ENCODE assay signal across 27 mouse cellular contexts in the genomic region with DNA sequence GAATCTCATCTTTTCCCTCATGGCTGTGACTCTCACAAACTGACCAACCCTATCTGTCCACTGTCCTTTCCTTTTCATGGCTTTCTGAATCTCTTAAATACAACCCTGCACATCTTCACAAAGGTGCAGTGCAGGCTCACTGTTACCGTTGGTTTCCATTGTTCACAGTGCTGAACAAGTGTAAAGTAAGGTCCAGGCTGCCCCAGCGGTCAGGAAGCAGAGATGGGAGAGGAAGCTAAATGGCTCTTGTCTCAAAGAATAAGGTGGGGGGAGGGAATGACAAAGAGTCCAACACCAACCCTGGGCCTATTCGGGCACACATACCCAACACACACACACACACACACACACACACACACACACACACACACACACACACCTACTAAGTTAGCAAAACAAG.
"Had no signal": no experiment of that assay in that cellular context is flagged by ENCODE, and none has a peak within 500 bp of the region (broad histone marks: within the 10 kb centered on the region; RNA-seq: fewer than 3 reads in every experiment).

No protein-coding gene starts in this region.

- H3K4me3 ChIP-seq: limb, embryonic 10.5 days; limb, embryonic 12.5 days; limb, embryonic 13.5 days; limb, embryonic 15.5 days; liver, embryonic 12.5 days; liver, embryonic 13.5 days; liver, embryonic 15.5 days; lung, embryonic 15.5 days; megakaryocyte, embryonic 14.5 days; midbrain, embryonic 12.5 days; midbrain, embryonic 13.5 days; midbrain, embryonic 15.5 days; myocyte; neural tube, embryonic 12.5 days had no signal

- DNase-seq: left cerebral cortex, postnatal 4 days; liver; liver, embryonic 13.5 days; liver, postnatal 0 days; lung, adult 18-20 months; lung, adult 2 months; lung, postnatal 10 days; lung, postnatal 14 days; lung, postnatal 36 days; lung, postnatal 4 days; midbrain, embryonic 14.5 days had no signal

- H3K27me3 ChIP-seq: limb, embryonic 12.5 days; limb, embryonic 13.5 days; limb, embryonic 15.5 days; liver, embryonic 15.5 days; midbrain, embryonic 12.5 days; midbrain, embryonic 13.5 days; midbrain, embryonic 15.5 days; neural tube, embryonic 12.5 days had no signal

- H3K4me1 ChIP-seq: liver, embryonic 13.5 days; neural tube, embryonic 12.5 days had no signal

- H3K9ac ChIP-seq: limb, embryonic 12.5 days; limb, embryonic 13.5 days; limb, embryonic 15.5 days; liver, embryonic 12.5 days; liver, embryonic 13.5 days; liver, embryonic 14.5 days; liver, embryonic 15.5 days; liver, postnatal 0 days; lung, embryonic 14.5 days; lung, embryonic 15.5 days; midbrain, embryonic 12.5 days; midbrain, embryonic 13.5 days; midbrain, embryonic 15.5 days; neural tube, embryonic 12.5 days had no signal

- H3K27ac ChIP-seq: limb, embryonic 10.5 days; limb, embryonic 12.5 days; limb, embryonic 13.5 days; limb, embryonic 15.5 days; liver, embryonic 12.5 days; liver, embryonic 13.5 days; liver, embryonic 14.5 days; liver, embryonic 15.5 days; lung, embryonic 15.5 days; macrophage; midbrain, embryonic 12.5 days; midbrain, embryonic 13.5 days; midbrain, embryonic 15.5 days; neural tube, embryonic 12.5 days had no signal

- H3K36me3 ChIP-seq: limb, embryonic 10.5 days; limb, embryonic 12.5 days; limb, embryonic 13.5 days; limb, embryonic 15.5 days; liver, embryonic 12.5 days; liver, embryonic 13.5 days; liver, embryonic 15.5 days; lung, embryonic 15.5 days; midbrain, embryonic 12.5 days; midbrain, embryonic 13.5 days; midbrain, embryonic 15.5 days; neural tube, embryonic 12.5 days had no signal

- H3K9me3 ChIP-seq: limb, embryonic 10.5 days; limb, embryonic 12.5 days; limb, embryonic 13.5 days; limb, embryonic 15.5 days; liver, embryonic 12.5 days; liver, embryonic 13.5 days; liver, embryonic 15.5 days; lung, embryonic 15.5 days; megakaryocyte, embryonic 14.5 days; midbrain, embryonic 12.5 days; midbrain, embryonic 13.5 days; midbrain, embryonic 15.5 days; neural tube, embryonic 12.5 days had no signal
